Mouse (Mus musculus) small intestine, adult 10 weeks (tissue): ENCODE measurements around the gene Pip4p1. TPM values are rescaled to one million over a fixed set of nuclear protein-coding genes. Genes with fewer than 3 reads are reported as not detected.

ENCODE experiments used
- polyA plus RNA-seq: library from polyadenylated mRNA; stranded (reverse); fragments of 350-450 nt; fragmentation: Illumina TruSeq; extraction: RNeasy Lipid Tissue Mini Kit (QIAGEN cat#74804); gene quantifications from one replicate; pipeline ENCODE4 v1.2.3, GENCODE M21; 2014; ENCODE audit warnings: low replicate concordance

Pip4p1 gene
- polyA plus RNA-seq = 9.2 TPM

DNA sequence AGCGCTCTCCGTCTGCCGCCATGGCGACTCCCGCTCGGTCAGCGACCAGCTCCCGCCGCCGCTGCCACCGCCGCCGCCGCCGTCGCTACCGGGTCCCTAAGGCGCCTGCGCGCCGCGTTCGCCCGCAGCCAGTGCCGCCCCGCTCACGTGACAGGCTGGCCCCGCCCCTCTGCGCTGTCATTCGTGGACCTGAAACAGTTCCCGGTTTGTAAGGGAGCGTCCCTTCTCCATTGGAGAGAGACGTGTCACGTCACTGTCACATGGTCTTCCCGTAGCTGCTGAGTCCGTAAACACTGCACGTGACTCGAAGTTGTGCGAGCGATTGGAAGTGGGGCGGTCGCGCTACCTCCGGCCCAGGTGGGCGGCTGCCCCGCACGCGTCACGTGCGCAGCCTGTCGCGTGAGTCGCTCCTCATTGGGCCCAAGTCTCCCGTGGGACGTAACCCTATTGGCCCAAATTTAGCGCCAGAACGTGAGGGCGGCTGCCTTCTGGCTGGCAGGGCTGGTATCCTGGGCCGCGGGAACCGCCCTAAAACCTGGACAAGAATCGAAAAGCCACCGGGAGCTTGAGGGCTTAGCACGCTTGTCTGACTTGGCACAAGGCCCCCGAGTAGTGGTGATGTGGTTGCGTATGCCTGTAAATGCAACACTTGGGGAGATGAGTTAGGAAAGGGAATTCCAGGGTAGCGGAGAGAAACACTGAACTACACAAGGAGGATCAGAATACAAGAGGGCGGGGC lies at the start of gene Pip4p1, which contains the start of gene Pnp:
Gene Pip4p1 (minus strand): TSS at position 103 of the 739 bp plus-strand sequence.
Gene Pnp (plus strand): TSS at position 329 of the 739 bp plus-strand sequence.

DNA sequence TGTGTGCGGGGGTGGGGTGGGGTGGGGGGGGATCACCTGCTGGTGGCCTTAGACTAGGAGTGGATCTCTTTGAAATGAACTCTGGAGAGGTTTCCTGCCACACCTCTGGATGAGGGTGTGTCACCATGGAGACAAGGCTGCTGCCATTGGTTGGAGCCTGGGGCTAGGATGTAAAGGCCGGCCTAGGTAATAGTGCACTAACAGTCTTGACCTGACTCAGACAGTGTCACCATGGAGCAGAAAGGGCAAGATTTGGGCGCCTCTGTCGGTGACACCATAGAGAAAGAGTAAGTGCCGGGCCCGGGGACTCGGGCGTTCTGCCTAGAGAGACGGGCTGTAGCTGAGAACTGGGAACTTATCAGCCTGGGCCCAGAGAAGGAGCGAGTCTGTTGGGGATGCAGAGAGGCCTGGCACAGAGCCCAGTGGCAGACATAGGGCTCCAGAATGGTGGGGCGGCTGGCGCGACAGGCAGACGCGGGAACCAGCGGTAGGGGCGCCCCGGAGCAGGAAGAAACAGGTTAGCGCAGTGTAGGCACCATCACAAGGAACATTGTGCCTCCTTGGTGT lies 25.4 kb upstream of the Pip4p1 start, which contains the start of gene Pnp2:
Gene Pnp2 (plus strand): TSS at position 51 of the 567 bp plus-strand sequence.

GRCm38 (mm10) chr14:50943932-50944667 lies 13.4 kb upstream of the Pip4p1 start, which contains the start of gene Gm49342:
Gene Gm49342, plus strand, starts transcription at chr14:50944517.

DNA sequence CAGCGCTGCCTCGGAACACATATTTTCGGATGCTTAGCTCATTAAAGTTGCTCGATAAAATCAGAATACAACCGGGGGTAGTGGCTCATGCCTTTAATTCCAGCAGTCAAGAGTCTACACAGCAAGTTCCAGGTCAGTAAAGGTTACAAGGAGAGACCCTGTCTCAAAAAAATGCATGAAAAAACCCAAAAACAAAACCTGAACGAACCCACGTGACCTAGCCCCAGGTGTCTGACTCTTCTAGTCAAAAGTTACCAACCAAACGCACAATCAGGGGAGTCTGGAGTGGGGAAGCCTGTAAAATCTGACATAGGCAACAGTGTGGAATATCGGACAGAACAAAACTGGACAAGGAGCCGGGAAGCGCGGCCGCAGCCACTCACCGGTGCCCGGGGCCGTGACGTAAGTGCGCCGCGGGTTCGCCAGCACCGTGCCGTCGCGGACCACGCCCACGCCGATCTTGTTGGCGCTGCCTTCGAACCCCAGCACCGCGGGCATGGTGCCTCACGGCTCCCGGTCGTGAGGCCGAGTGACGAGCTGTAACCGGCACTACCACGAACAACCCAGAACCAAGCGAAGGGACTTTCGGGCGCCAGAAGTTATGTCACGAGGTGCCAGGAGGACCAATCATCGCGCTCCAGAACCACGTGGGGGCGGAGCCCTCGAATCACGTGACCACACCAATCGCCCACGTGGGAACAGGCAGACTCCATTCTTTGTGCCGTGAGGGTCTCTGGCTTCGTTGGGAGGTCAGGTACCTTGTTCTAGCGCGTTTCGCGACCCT lies 6.2 kb downstream of the Pip4p1 start, which contains the start of the genes Osgep and Apex1:
Gene Osgep (minus strand): TSS at position 613 of the 784 bp plus-strand sequence.
Gene Apex1 (plus strand): TSS at position 688 of the 784 bp plus-strand sequence.

DNA sequence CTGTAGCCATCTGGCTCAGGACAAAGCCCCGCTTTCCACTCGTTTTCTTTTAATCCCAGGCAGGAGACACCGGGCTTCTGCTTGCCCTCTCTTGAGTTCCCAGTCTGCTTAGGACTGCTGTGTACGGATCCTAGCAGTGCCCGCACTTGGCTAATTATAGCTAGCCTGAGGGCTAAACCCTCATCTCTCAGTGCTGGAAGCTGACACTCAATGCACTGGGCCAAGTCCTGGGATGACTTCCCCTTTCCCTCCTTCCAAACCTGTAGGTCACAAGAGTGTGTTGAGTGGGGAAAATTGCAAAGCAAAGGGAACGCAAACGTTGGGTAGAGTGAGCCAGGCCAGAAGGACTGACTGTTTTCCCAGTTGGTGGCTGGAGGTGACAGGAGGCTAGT lies 33.3 kb downstream of the Pip4p1 start, which contains the start of gene Klhl33:
Gene Klhl33 (minus strand): TSS at position 134 of the 392 bp plus-strand sequence.

Other genes with a start within 250 kb of the Pip4p1 start
- gene Olfr747, start 237.7 kb downstream of the Pip4p1 start, polyA plus RNA-seq = not detected
- gene Olfr748, start 223.5 kb downstream of the Pip4p1 start, polyA plus RNA-seq = not detected
- gene Olfr749, start 185.8 kb downstream of the Pip4p1 start, polyA plus RNA-seq = not detected
- gene Ttc5, start 145.3 kb downstream of the Pip4p1 start, polyA plus RNA-seq = 15.0 TPM
- not detected for gene Ccnb1ip1, start 123.1 kb downstream of the Pip4p1 start, polyA plus RNA-seq
- gene Parp2, start 123.0 kb downstream of the Pip4p1 start, polyA plus RNA-seq = 40.6 TPM
- 55.9 TPM for gene Tep1, start 60.3 kb downstream of the Pip4p1 start, polyA plus RNA-seq
- gene Klhl33, start 33.3 kb downstream of the Pip4p1 start, polyA plus RNA-seq = 5.5 TPM
- gene Osgep, start 6.0 kb downstream of the Pip4p1 start, polyA plus RNA-seq = 6.3 TPM
- 6.1 TPM for gene Apex1, start 5.9 kb downstream of the Pip4p1 start, polyA plus RNA-seq
- gene Pnp, start 226 bp upstream of the Pip4p1 start, polyA plus RNA-seq = 250 TPM
- not detected for gene Gm49342, start 13.7 kb upstream of the Pip4p1 start, polyA plus RNA-seq
- 51.2 TPM for gene Pnp2, start 25.1 kb upstream of the Pip4p1 start, polyA plus RNA-seq
- gene Rnase10, start 76.9 kb upstream of the Pip4p1 start, polyA plus RNA-seq = not detected
- not detected for gene Rnase9, start 111.0 kb upstream of the Pip4p1 start, polyA plus RNA-seq
- gene Rnase11, start 119.3 kb upstream of the Pip4p1 start, polyA plus RNA-seq = not detected
- not detected for gene Rnase12, start 126.8 kb upstream of the Pip4p1 start, polyA plus RNA-seq
- not detected for gene Olfr750, start 143.6 kb upstream of the Pip4p1 start, polyA plus RNA-seq
- 270 TPM for gene Rnase4, start 160.2 kb upstream of the Pip4p1 start, polyA plus RNA-seq
- gene Ang, start 160.3 kb upstream of the Pip4p1 start, polyA plus RNA-seq = 15.4 TPM
- gene Eddm3b, start 183.6 kb upstream of the Pip4p1 start, polyA plus RNA-seq = not detected
- gene Rnase6, start 193.1 kb upstream of the Pip4p1 start, polyA plus RNA-seq = 16.6 TPM
- 1,041 TPM for gene Rnase1, start 215.9 kb upstream of the Pip4p1 start, polyA plus RNA-seq
- not detected for gene Rnase2b, start 231.4 kb upstream of the Pip4p1 start, polyA plus RNA-seq